Mouse (Mus musculus): Measurements from ENCODE around the gene Atoh1. TPM values are rescaled to one million over a fixed set of nuclear protein-coding genes. Genes with fewer than 3 reads are reported as not detected.

Atoh1 gene
- 1.3 and 1.8 TPM in 2 replicates for polyA plus RNA-seq (2015; fragmentation: Nextera tagmentation; extraction: Ambion mirVana)

GRCm38 (mm10) chr6:64728499-64729198, at the start of gene Atoh1:
Gene Atoh1, plus strand, starts transcription at chr6:64729125.
- WGBS, result under 1% methylated on average over 34 of the region's 34 CpGs
- H3K4me2 ChIP-seq, result peak within 1 kb of the TSS; percentile 72

GRCm38 (mm10) chr6:64683974-64684373, 45.0 kb upstream of the Atoh1 start:
- 38% methylated on average over 9 of the region's 9 CpGs for WGBS
- H3K27ac ChIP-seq, result no peak overlapping the region
- ATAC-seq (ENCODE audit: insufficient read depth, low FRiP score, low read depth), result no peak
- H3K4me1 ChIP-seq, result no peaks in the 10 kb centered on the region
- H3K36me3 ChIP-seq, result no peaks in the 10 kb centered on the region
- no peak overlapping the region for H3K4me2 ChIP-seq
- H3K27me3 ChIP-seq (replicated peaks), result no peaks in the 10 kb centered on the region
- no peaks in the 10 kb centered on the region for H3K9me3 ChIP-seq
- no peak overlapping the region for H3K9ac ChIP-seq
- H3K4me3 ChIP-seq (replicated peaks), result no peak overlapping the region

More at GRCm38 (mm10) chr6:64728499-64729198, at the start of gene Atoh1:
- peak; percentile 80 for ATAC-seq (ENCODE audit: insufficient read depth, low FRiP score, low read depth)
- peaks cover 58% of the 10 kb centered on the region for H3K27me3 ChIP-seq (replicated peaks)
- no peaks in the 10 kb centered on the region for H3K36me3 ChIP-seq
- H3K9ac ChIP-seq, result no peak within 1 kb of the TSS
- no peak within 1 kb of the TSS for H3K27ac ChIP-seq
- peaks cover 20% of the 10 kb centered on the region for H3K4me1 ChIP-seq
- H3K9me3 ChIP-seq, result no peaks in the 10 kb centered on the region
- H3K4me3 ChIP-seq (replicated peaks), result peak within 1 kb of the TSS; percentile 40

GRCm38 (mm10) chr6:64684973-64685372, 44.0 kb upstream of the Atoh1 start:
- H3K9me3 ChIP-seq, result no peaks in the 10 kb centered on the region
- H3K4me1 ChIP-seq, result no peaks in the 10 kb centered on the region
- H3K27me3 ChIP-seq (replicated peaks), result no peaks in the 10 kb centered on the region
- H3K9ac ChIP-seq, result no peak overlapping the region
- no peak for ATAC-seq (ENCODE audit: insufficient read depth, low FRiP score, low read depth)
- no peaks in the 10 kb centered on the region for H3K36me3 ChIP-seq
- no peak overlapping the region for H3K27ac ChIP-seq
- H3K4me3 ChIP-seq (replicated peaks), result no peak overlapping the region
- 10% methylated on average over 5 of the region's 5 CpGs for WGBS
- H3K4me2 ChIP-seq, result no peak overlapping the region

GRCm38 (mm10) chr6:64688181-64688944, 40.6 kb upstream of the Atoh1 start:
- WGBS, result 12% methylated on average over 19 of the region's 19 CpGs
- H3K27ac ChIP-seq, result no peak overlapping the region
- ATAC-seq (ENCODE audit: insufficient read depth, low FRiP score, low read depth), result no peak
- H3K4me2 ChIP-seq, result no peak overlapping the region
- no peaks in the 10 kb centered on the region for H3K9me3 ChIP-seq
- H3K36me3 ChIP-seq, result no peaks in the 10 kb centered on the region
- H3K9ac ChIP-seq, result no peak overlapping the region
- no peaks in the 10 kb centered on the region for H3K27me3 ChIP-seq (replicated peaks)
- H3K4me1 ChIP-seq, result no peaks in the 10 kb centered on the region
- H3K4me3 ChIP-seq (replicated peaks), result no peak overlapping the region

GRCm38 (mm10) chr6:64694688-64695087, 34.2 kb upstream of the Atoh1 start:
- 41% methylated on average over 7 of the region's 7 CpGs for WGBS
- no peak for ATAC-seq (ENCODE audit: insufficient read depth, low FRiP score, low read depth)
- no peaks in the 10 kb centered on the region for H3K36me3 ChIP-seq

GRCm38 (mm10) chr6:64703659-64704058, 25.3 kb upstream of the Atoh1 start:
- no peak for ATAC-seq (ENCODE audit: insufficient read depth, low FRiP score, low read depth)
- Histone ChIP-seq H3K9ac (no peak overlapping the region), H3K27me3 (replicated peaks) (no peaks in the 10 kb centered on the region), H3K4me1 (no peaks in the 10 kb centered on the region), H3K36me3 (no peaks in the 10 kb centered on the region), H3K4me3 (replicated peaks) (no peak overlapping the region), H3K4me2 (no peak overlapping the region), H3K9me3 (no peaks in the 10 kb centered on the region), H3K27ac (no peak overlapping the region)
- 68% methylated on average over 2 of the region's 2 CpGs for WGBS

More at GRCm38 (mm10) chr6:64694688-64695087, 34.2 kb upstream of the Atoh1 start:
- H3K27me3 ChIP-seq (replicated peaks), result no peaks in the 10 kb centered on the region
- H3K9me3 ChIP-seq, result no peaks in the 10 kb centered on the region
- H3K27ac ChIP-seq, result no peak overlapping the region
- no peak overlapping the region for H3K4me2 ChIP-seq
- H3K4me3 ChIP-seq (replicated peaks), result no peak overlapping the region
- H3K9ac ChIP-seq, result no peak overlapping the region
- H3K4me1 ChIP-seq, result no peaks in the 10 kb centered on the region

GRCm38 (mm10) chr6:64727751-64728403, 1.0 kb upstream of the Atoh1 start:
- Histone ChIP-seq H3K36me3 (no peaks in the 10 kb centered on the region), H3K4me2 (peak overlapping the region; percentile 72), H3K4me3 (replicated peaks) (peak overlapping the region; percentile 40), H3K4me1 (peaks cover 20% of the 10 kb centered on the region), H3K9ac (no peak overlapping the region), H3K9me3 (no peaks in the 10 kb centered on the region), H3K27me3 (replicated peaks) (peaks cover 51% of the 10 kb centered on the region), H3K27ac (no peak overlapping the region)
- under 1% methylated on average over 29 of the region's 29 CpGs for WGBS
- peak; percentile 76 for ATAC-seq (ENCODE audit: insufficient read depth, low FRiP score, low read depth)

- H3K4me2 ChIP-seq, result peak overlapping the region; percentile 72
- H3K27me3 ChIP-seq (replicated peaks), result peaks cover 66% of the 10 kb centered on the region
- peak; percentile 59; the same call in 1 of the 2 replicates for ATAC-seq (ENCODE audit: insufficient read depth, low FRiP score, low read depth)
- H3K9me3 ChIP-seq, result no peaks in the 10 kb centered on the region
- no peak overlapping the region for H3K9ac ChIP-seq
- under 1% methylated on average over 53 of the region's 53 CpGs for WGBS
- peaks cover 20% of the 10 kb centered on the region for H3K4me1 ChIP-seq
- H3K27ac ChIP-seq, result no peak overlapping the region
- peak overlapping the region; percentile 40 for H3K4me3 ChIP-seq (replicated peaks)
- no peaks in the 10 kb centered on the region for H3K36me3 ChIP-seq
Observed at GRCm38 (mm10) chr6:64729231-64730011, 496 bp downstream of the Atoh1 start.

GRCm38 (mm10) chr6:64730030-64730429, 1.1 kb downstream of the Atoh1 start:
- ATAC-seq (ENCODE audit: insufficient read depth, low FRiP score, low read depth), result no peak

GRCm38 (mm10) chr6:64730506-64731020, 1.6 kb downstream of the Atoh1 start:
- no peak overlapping the region for H3K27ac ChIP-seq
- H3K4me2 ChIP-seq, result peak overlapping the region; percentile 72; the same call in 1 of the 2 replicates
- H3K27me3 ChIP-seq (replicated peaks), result peaks cover 77% of the 10 kb centered on the region
- H3K4me3 ChIP-seq (replicated peaks), result no peak overlapping the region
- H3K4me1 ChIP-seq, result peaks cover 24% of the 10 kb centered on the region
- no peak for ATAC-seq (ENCODE audit: insufficient read depth, low FRiP score, low read depth)
- WGBS, result 8% methylated on average over 14 of the region's 14 CpGs
- no peak overlapping the region for H3K9ac ChIP-seq
- H3K9me3 ChIP-seq, result no peaks in the 10 kb centered on the region
- no peaks in the 10 kb centered on the region for H3K36me3 ChIP-seq

More at GRCm38 (mm10) chr6:64730030-64730429, 1.1 kb downstream of the Atoh1 start:
- no peak overlapping the region for H3K27ac ChIP-seq
- H3K4me3 ChIP-seq (replicated peaks), result peak overlapping the region; percentile 40
- H3K36me3 ChIP-seq, result no peaks in the 10 kb centered on the region
- peaks cover 72% of the 10 kb centered on the region for H3K27me3 ChIP-seq (replicated peaks)
- H3K9me3 ChIP-seq, result no peaks in the 10 kb centered on the region
- no peak overlapping the region for H3K9ac ChIP-seq
- peak overlapping the region; percentile 72 for H3K4me2 ChIP-seq
- 1% methylated on average over 19 of the region's 19 CpGs for WGBS
- H3K4me1 ChIP-seq, result peaks cover 24% of the 10 kb centered on the region

GRCm38 (mm10) chr6:64731126-64731525, 2.2 kb downstream of the Atoh1 start:
- Histone ChIP-seq H3K4me1 (peaks cover 24% of the 10 kb centered on the region), H3K27ac (no peak overlapping the region), H3K4me2 (no peak overlapping the region), H3K27me3 (replicated peaks) (peaks cover 79% of the 10 kb centered on the region), H3K9ac (no peak overlapping the region), H3K36me3 (no peaks in the 10 kb centered on the region), H3K9me3 (no peaks in the 10 kb centered on the region), H3K4me3 (replicated peaks) (no peak overlapping the region)
- WGBS, result 12% methylated on average over 7 of the region's 7 CpGs
- ATAC-seq (ENCODE audit: insufficient read depth, low FRiP score, low read depth), result no peak
